Mouse (Mus musculus) erythroblast, embryonic 14.5 days (primary cell): ENCODE measurements around the gene Supt6.

Experiments used
- GATA1 ChIP-seq: IDR thresholded peaks from 2 replicates; pipeline ENCODE4 v1.6.1; 2012; ENCODE audit warnings: low read length, inconsistent platforms, mixed read lengths
- TAL1 ChIP-seq: IDR thresholded peaks from 3 replicates; pipeline ENCODE4 v1.6.1; 2012; ENCODE audit warnings: low read length, inconsistent platforms, mixed read lengths

DNA sequence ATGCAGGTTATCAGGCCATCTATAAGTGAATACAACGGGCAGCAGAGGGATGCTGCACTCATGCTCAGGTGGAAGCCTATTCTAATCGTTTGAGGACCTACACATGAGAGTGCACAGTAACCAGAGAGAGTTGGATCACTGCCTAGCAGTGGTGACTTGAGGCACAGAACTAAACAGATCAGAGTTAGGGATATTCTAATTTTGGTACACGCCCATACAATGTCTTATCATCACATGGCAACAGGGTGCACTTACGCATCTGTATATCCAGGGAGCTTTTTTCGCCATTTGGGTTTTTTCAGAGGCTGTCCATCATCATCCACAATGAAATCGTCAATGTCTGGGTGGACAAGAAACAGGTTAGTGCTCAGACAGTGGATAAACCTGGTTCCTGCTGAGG lies 14.3 kb downstream of the Supt6 start:
- TF ChIP-seq TAL1 (no peak), GATA1 (no peak)
